Mouse (Mus musculus): ENCODE results near the gene Smox. TPM values are rescaled to one million over a fixed set of nuclear protein-coding genes. Genes with fewer than 3 reads are reported as not detected.

Gene Smox
- polyA plus RNA-seq (2014; fragmentation: Illumina TruSeq; extraction: RNeasy Lipid Tissue Mini Kit (QIAGEN cat#74804); ENCODE audit: low replicate concordance) = 0.30 TPM

GRCm38 (mm10) chr2:131491196-131491595 lies at the start of gene Smox:
Gene Smox (plus strand): TSS chr2:131491496.

GRCm38 (mm10) chr2:131561891-131562585 lies 70.7 kb downstream of the Smox start, which contains the start of gene Adra1d:
Gene Adra1d (minus strand): TSS chr2:131562283.

Other genes with a start within 250 kb of the Smox start
- gene Pank2, start 229.0 kb upstream of the Smox start, polyA plus RNA-seq (2014; fragmentation: Illumina TruSeq; extraction: RNeasy Lipid Tissue Mini Kit (QIAGEN cat#74804); ENCODE audit: low replicate concordance) = 58.1 TPM
- gene Rnf24, start 138.6 kb upstream of the Smox start, polyA plus RNA-seq (2014; fragmentation: Illumina TruSeq; extraction: RNeasy Lipid Tissue Mini Kit (QIAGEN cat#74804); ENCODE audit: low replicate concordance) = 6.3 TPM
- not detected for gene Adra1d, start 70.8 kb downstream of the Smox start, polyA plus RNA-seq (2014; fragmentation: Illumina TruSeq; extraction: RNeasy Lipid Tissue Mini Kit (QIAGEN cat#74804); ENCODE audit: low replicate concordance)

Measured in small intestine, adult 10 weeks (tissue).